Mouse (Mus musculus): ENCODE measurements around the gene Cux2. TPM values are rescaled to one million over a fixed set of nuclear protein-coding genes. Genes with fewer than 3 reads are reported as not detected.

The Cux2 gene
- total and polyA plus RNA-seq, 3 experiments: 1.4 to 3.5 TPM; not detected in 1

- TF ChIP-seq MYB (IDR thresholded peaks at IDR 0.05; ENCODE audit: low read depth, low read length) (no peak), SIN3A (IDR thresholded peaks at IDR 0.05; ENCODE audit: low read length) (no peak), MAX (IDR thresholded peaks at IDR 0.05; ENCODE audit: low read length) (no peak), USF1 (IDR thresholded peaks at IDR 0.05; ENCODE audit: low read depth, low read length) (no peak), ZNF384 (IDR thresholded peaks at IDR 0.05; ENCODE audit: low read depth, low read length) (no peak), ELF1 (IDR thresholded peaks at IDR 0.05; ENCODE audit: low read depth, low read length) (no peak), RAD21 (IDR thresholded peaks at IDR 0.05; ENCODE audit: low read depth, low read length) (no peak), NRF1 (IDR thresholded peaks at IDR 0.05; ENCODE audit: insufficient read depth, low read depth, low read length, poor library complexity, severe bottlenecking) (no peak), MAZ (IDR thresholded peaks at IDR 0.05; ENCODE audit: low read depth, low read length) (no peak)
- Histone ChIP-seq H3K27me3 (ENCODE audit: control insufficient read depth in 1 of 2, insufficient read depth in 2 of 2, low read length in 2 of 2) (no peaks in the 10 kb centered on the region), H3K79me2 (ENCODE audit: control insufficient read depth, insufficient read depth, low read length, poor library complexity) (no peaks in the 10 kb centered on the region), H3K9me3 (replicated peaks; ENCODE audit: insufficient read depth, low read length) (no peaks in the 10 kb centered on the region), H3K4me1 (ENCODE audit: control insufficient read depth in 1 of 2, insufficient read depth in 2 of 2, low read length in 2 of 2) (peaks cover 2 to 4% of the 10 kb centered on the region in 2 experiments; a peak in 1 of 4 replicates), H3K27ac (ENCODE audit: control insufficient read depth, low read depth, low read length) (no peak overlapping the region), H3K4me3 (ENCODE audit: control insufficient read depth in 1 of 2, insufficient read depth in 1 of 2, low read depth in 2 of 2, low read length in 2 of 2) (no peak overlapping the region), H3K36me3 (ENCODE audit: control insufficient read depth in 1 of 2, insufficient read depth in 2 of 2, low read length in 2 of 2) (no peaks in the 10 kb centered on the region), H3K9ac (ENCODE audit: control insufficient read depth, low read depth, low read length, poor library complexity, severe bottlenecking) (no peak overlapping the region)
- DNase-seq (ENCODE audit: low read depth, low spot score): no peak
Measured at GRCm38 (mm10) chr5:122063204-122063933, 13.5 kb upstream of the Cux2 start.

GRCm38 (mm10) chr5:122062479-122062878, 12.6 kb upstream of the Cux2 start:
- Histone ChIP-seq H3K9me3 (replicated peaks; ENCODE audit: insufficient read depth, low read length) (no peaks in the 10 kb centered on the region), H3K9ac (ENCODE audit: control insufficient read depth, low read depth, low read length, poor library complexity, severe bottlenecking) (no peak overlapping the region), H3K4me3 (ENCODE audit: control insufficient read depth in 1 of 2, insufficient read depth in 1 of 2, low read depth in 2 of 2, low read length in 2 of 2) (no peak overlapping the region), H3K36me3 (ENCODE audit: control insufficient read depth in 1 of 2, insufficient read depth in 2 of 2, low read length in 2 of 2) (no peaks in the 10 kb centered on the region), H3K79me2 (ENCODE audit: control insufficient read depth, insufficient read depth, low read length, poor library complexity) (no peaks in the 10 kb centered on the region), H3K27ac (ENCODE audit: control insufficient read depth, low read depth, low read length) (no peak overlapping the region), H3K27me3 (ENCODE audit: control insufficient read depth in 1 of 2, insufficient read depth in 2 of 2, low read length in 2 of 2) (no peaks in the 10 kb centered on the region), H3K4me1 (ENCODE audit: control insufficient read depth in 1 of 2, insufficient read depth in 2 of 2, low read length in 2 of 2) (peaks cover 2 to 4% of the 10 kb centered on the region in 2 experiments; a peak in 1 of 4 replicates)
- DNase-seq (ENCODE audit: low read depth, low spot score): no peak
- TF ChIP-seq JUND (IDR thresholded peaks at IDR 0.05; ENCODE audit: low read depth, low read length) (no peak), NELFE (IDR thresholded peaks at IDR 0.05; ENCODE audit: low read depth, low read length) (no peak), KAT2A (conservative IDR thresholded peaks at IDR 0.05; ENCODE audit: low read depth, low read length) (no peak), CHD1 (IDR thresholded peaks at IDR 0.05; ENCODE audit: low read depth, low read length) (no peak), NRF1 (IDR thresholded peaks at IDR 0.05; ENCODE audit: insufficient read depth, low read depth, low read length, poor library complexity, severe bottlenecking) (no peak), MAX (IDR thresholded peaks at IDR 0.05; ENCODE audit: low read length) (no peak), EP300 (IDR thresholded peaks at IDR 0.05; ENCODE audit: low read depth in 1 of 2, low read length in 2 of 2) (no peak), ETS1 (IDR thresholded peaks at IDR 0.05; ENCODE audit: low read depth, low read length) (no peak), ZKSCAN1 (IDR thresholded peaks at IDR 0.05; ENCODE audit: low read depth, low read length) (no peak), TAL1 (IDR thresholded peaks at IDR 0.05; ENCODE audit: low read length) (no peak), USF1 (IDR thresholded peaks at IDR 0.05; ENCODE audit: low read depth, low read length) (no peak), MAZ (IDR thresholded peaks at IDR 0.05; ENCODE audit: low read depth, low read length) (no peak), MYC (IDR thresholded peaks at IDR 0.05; ENCODE audit: low read depth, low read length) (no peak)
